Mouse (Mus musculus): ENCODE results near the gene Lsm14b. TPM values are rescaled to one million over a fixed set of nuclear protein-coding genes. Genes with fewer than 3 reads are reported as not detected.

Gene Lsm14b
- polyA plus RNA-seq, 1 experiment, result 55.6 TPM

DNA sequence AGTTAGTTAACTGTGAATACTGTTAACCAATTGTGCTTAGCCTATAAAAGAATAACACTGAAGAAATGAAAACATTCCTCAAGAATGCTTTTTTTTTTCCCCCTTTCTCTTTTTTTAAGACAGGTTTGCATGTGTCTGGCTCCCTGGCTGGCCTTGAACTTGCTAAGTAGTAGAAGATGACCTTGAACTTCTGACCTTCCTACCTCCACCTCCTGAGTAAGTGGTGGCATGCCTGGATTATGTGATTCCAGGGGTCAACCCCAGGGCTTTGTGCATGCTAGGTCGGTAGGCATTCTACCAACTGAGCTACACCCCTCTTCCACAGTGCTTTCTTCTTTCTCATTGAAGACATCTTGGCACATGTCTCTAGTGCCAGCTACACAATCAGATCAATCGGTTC lies 46.9 kb downstream of the Lsm14b start:
- no peaks in the 10 kb centered on the region for H3K27me3 ChIP-seq (ENCODE audit: control insufficient read depth, insufficient read depth, low read length, poor library complexity, severe bottlenecking)
- no peaks in the 10 kb centered on the region for H3K9me3 ChIP-seq (replicated peaks; ENCODE audit: control insufficient read depth, insufficient read depth, low read length, poor library complexity, severe bottlenecking)
- H3K9ac ChIP-seq (ENCODE audit: low read depth, poor library complexity, severe bottlenecking), result no peak overlapping the region
- no peaks in the 10 kb centered on the region for H3K4me1 ChIP-seq (ENCODE audit: control insufficient read depth, insufficient read depth, low read length)
- 0 out of 2 replicates have a peak, but pooled peaks cover 2% of the 10 kb centered on the region for H3K36me3 ChIP-seq (ENCODE audit: control insufficient read depth, insufficient read depth, low read length, poor library complexity, severe bottlenecking)
- no peak overlapping the region for H3K27ac ChIP-seq (ENCODE audit: insufficient read depth, low read length)
- no peak for TF ChIP-seq EP300 (IDR thresholded peaks at IDR 0.05; ENCODE audit: insufficient read depth, low read depth, low read length)
- no peak for TF ChIP-seq CTCF (IDR thresholded peaks at IDR 0.05; ENCODE audit: low read depth, low read length)
- no peak for TF ChIP-seq POLR2A (IDR thresholded peaks at IDR 0.05; ENCODE audit: insufficient read depth, low read length)
- no peak overlapping the region for H3K4me3 ChIP-seq (ENCODE audit: low read depth, low read length)

DNA sequence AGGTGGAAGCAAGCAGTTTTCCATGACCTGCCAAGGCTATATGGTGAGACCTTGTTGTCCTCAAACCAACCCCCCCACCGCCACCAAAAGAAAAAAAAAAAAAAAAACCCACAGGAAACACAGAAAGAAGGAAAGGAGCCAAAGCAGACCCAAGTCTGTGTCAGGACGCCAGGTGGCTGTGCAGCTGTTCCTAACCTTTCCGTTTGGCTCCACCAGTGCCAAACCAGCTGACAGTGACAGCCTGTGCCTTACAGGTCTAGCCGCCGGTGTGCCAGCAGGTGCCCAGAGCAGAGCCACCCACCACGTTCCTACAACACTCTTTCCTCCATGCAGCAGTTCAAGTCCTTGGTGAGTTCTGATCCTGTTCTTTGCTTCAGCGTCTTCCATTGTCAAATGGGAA lies 48.1 kb downstream of the Lsm14b start:
- TF ChIP-seq EP300 (IDR thresholded peaks at IDR 0.05; ENCODE audit: insufficient read depth, low read depth, low read length), result no peak
- no peak for TF ChIP-seq CTCF (IDR thresholded peaks at IDR 0.05; ENCODE audit: low read depth, low read length)
- no peak for TF ChIP-seq POLR2A (IDR thresholded peaks at IDR 0.05; ENCODE audit: insufficient read depth, low read length)
- Histone ChIP-seq H3K4me3 (ENCODE audit: low read depth, low read length) (no peak overlapping the region), H3K36me3 (ENCODE audit: control insufficient read depth, insufficient read depth, low read length, poor library complexity, severe bottlenecking) (0 out of 2 replicates have a peak, but pooled peaks cover 2% of the 10 kb centered on the region), H3K9me3 (replicated peaks; ENCODE audit: control insufficient read depth, insufficient read depth, low read length, poor library complexity, severe bottlenecking) (no peaks in the 10 kb centered on the region), H3K27me3 (ENCODE audit: control insufficient read depth, insufficient read depth, low read length, poor library complexity, severe bottlenecking) (no peaks in the 10 kb centered on the region), H3K27ac (ENCODE audit: insufficient read depth, low read length) (no peak overlapping the region), H3K4me1 (ENCODE audit: control insufficient read depth, insufficient read depth, low read length) (peaks cover 4% of the 10 kb centered on the region), H3K9ac (ENCODE audit: low read depth, poor library complexity, severe bottlenecking) (no peak overlapping the region)

DNA sequence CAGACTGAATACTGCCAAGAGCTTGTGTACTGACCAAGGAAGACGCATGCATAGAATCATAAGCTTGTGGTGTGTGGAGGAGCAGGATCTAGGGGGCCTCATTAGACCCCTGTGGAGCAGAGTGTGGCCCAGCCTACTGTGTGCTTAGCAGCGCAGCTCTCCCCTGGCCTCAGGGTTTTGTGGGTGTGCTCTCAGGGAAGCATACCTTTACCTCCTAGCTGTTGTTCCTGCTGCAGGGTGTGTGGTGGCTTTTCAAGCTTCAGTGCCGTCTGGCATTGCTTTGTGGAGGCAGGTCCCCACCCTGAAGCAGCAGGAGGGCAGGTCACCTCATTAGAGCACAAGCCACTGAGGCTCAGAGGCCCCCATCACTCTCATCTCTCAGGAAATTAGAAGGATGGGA lies 52.8 kb downstream of the Lsm14b start:
- Histone ChIP-seq H3K27ac (ENCODE audit: insufficient read depth, low read length) (peak overlapping the region; percentile 51; the same call in 1 of the 2 replicates), H3K4me3 (ENCODE audit: low read depth, low read length) (no peak overlapping the region), H3K9me3 (replicated peaks; ENCODE audit: control insufficient read depth, insufficient read depth, low read length, poor library complexity, severe bottlenecking) (no peaks in the 10 kb centered on the region), H3K4me1 (ENCODE audit: control insufficient read depth, insufficient read depth, low read length) (peaks cover 5% of the 10 kb centered on the region), H3K36me3 (ENCODE audit: control insufficient read depth, insufficient read depth, low read length, poor library complexity, severe bottlenecking) (0 out of 2 replicates have a peak, but pooled peaks cover 2% of the 10 kb centered on the region), H3K9ac (ENCODE audit: low read depth, poor library complexity, severe bottlenecking) (no peak overlapping the region), H3K27me3 (ENCODE audit: control insufficient read depth, insufficient read depth, low read length, poor library complexity, severe bottlenecking) (no peaks in the 10 kb centered on the region)
- TF ChIP-seq EP300 (IDR thresholded peaks at IDR 0.05; ENCODE audit: insufficient read depth, low read depth, low read length) (peak; percentile 71), CTCF (IDR thresholded peaks at IDR 0.05; ENCODE audit: low read depth, low read length) (no peak)

DNA sequence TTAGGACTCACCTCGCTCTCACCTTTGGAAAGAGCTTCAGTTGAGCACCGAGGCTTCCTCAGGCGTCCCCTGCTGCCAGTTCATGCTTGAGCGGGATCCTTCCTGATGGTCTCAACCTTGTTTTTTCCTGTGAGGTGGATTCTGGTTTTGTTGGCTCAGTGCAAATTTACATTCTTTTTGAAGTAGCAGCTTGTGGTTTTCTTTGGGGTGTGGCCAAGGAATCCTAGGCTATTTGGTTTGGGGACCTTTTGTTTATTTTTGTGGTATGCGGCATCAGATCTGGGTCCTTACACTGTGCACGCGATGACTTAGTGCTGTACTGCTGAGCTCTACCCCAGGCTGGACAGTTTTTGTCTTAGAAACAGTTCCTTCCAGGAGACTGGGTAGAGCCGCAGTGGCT lies 55.9 kb downstream of the Lsm14b start:
- Histone ChIP-seq H3K27ac (ENCODE audit: insufficient read depth, low read length) (no peak overlapping the region), H3K9me3 (replicated peaks; ENCODE audit: control insufficient read depth, insufficient read depth, low read length, poor library complexity, severe bottlenecking) (no peaks in the 10 kb centered on the region), H3K27me3 (ENCODE audit: control insufficient read depth, insufficient read depth, low read length, poor library complexity, severe bottlenecking) (no peaks in the 10 kb centered on the region), H3K36me3 (ENCODE audit: control insufficient read depth, insufficient read depth, low read length, poor library complexity, severe bottlenecking) (no peaks in the 10 kb centered on the region), H3K4me1 (ENCODE audit: control insufficient read depth, insufficient read depth, low read length) (peaks cover 7% of the 10 kb centered on the region), H3K9ac (ENCODE audit: low read depth, poor library complexity, severe bottlenecking) (no peak overlapping the region), H3K4me3 (ENCODE audit: low read depth, low read length) (no peak overlapping the region)
- TF ChIP-seq EP300 (IDR thresholded peaks at IDR 0.05; ENCODE audit: insufficient read depth, low read depth, low read length), result no peak

DNA sequence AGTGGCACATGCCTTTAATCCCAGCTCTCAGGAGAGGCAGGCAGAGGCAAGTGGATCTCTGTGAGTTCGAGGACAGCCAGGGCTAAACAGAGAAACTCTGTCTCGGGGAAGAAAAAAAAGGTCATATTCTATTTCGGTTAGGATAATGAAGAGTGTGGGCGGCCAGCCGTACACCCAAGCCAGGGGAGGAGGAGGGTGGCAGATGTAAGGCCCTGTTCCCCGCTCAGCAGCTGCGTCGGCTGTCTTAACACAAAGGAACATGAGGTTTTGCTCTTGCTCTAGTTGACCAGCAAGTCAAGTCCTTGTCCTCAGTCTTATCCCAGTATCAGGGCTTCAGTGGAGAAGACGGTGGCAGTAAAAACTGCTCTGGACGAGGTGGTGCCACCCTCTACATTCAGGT lies 58.3 kb downstream of the Lsm14b start:
- H3K27ac ChIP-seq (ENCODE audit: insufficient read depth, low read length), result no peak overlapping the region
- no peak overlapping the region for H3K4me3 ChIP-seq (ENCODE audit: low read depth, low read length)
- H3K9ac ChIP-seq (ENCODE audit: low read depth, poor library complexity, severe bottlenecking), result no peak overlapping the region
- no peak for TF ChIP-seq CTCF (IDR thresholded peaks at IDR 0.05; ENCODE audit: low read depth, low read length)
- TF ChIP-seq POLR2A (IDR thresholded peaks at IDR 0.05; ENCODE audit: insufficient read depth, low read length), result no peak
- TF ChIP-seq EP300 (IDR thresholded peaks at IDR 0.05; ENCODE audit: insufficient read depth, low read depth, low read length), result no peak
- H3K4me1 ChIP-seq (ENCODE audit: control insufficient read depth, insufficient read depth, low read length), result peaks cover 2% of the 10 kb centered on the region
- H3K27me3 ChIP-seq (ENCODE audit: control insufficient read depth, insufficient read depth, low read length, poor library complexity, severe bottlenecking), result no peaks in the 10 kb centered on the region
- no peaks in the 10 kb centered on the region for H3K9me3 ChIP-seq (replicated peaks; ENCODE audit: control insufficient read depth, insufficient read depth, low read length, poor library complexity, severe bottlenecking)
- no peaks in the 10 kb centered on the region for H3K36me3 ChIP-seq (ENCODE audit: control insufficient read depth, insufficient read depth, low read length, poor library complexity, severe bottlenecking)

DNA sequence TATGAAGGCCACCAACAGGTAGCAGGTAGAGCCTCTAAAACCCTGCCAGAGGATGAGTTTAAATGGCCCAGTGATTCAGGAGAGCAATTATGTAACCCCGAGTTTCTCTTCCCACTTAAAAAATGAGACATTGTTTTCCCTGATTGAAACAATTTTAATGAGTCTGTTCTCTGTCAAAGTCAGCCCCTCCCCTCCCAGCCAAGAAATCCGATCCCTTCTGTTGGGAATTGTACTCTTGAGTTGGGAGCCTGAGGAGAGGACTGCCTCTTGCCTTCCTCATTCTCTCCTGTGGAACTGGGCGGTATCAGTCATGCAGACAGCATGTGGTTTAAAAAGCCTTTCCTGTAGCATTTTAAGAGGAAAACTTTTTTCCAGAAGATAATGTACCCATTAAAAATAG lies 59.8 kb downstream of the Lsm14b start:
- H3K27ac ChIP-seq (ENCODE audit: insufficient read depth, low read length), result no peak overlapping the region

More for the DNA sequence above, 59.8 kb downstream of the Lsm14b start:
- peaks cover 2% of the 10 kb centered on the region for H3K4me1 ChIP-seq (ENCODE audit: control insufficient read depth, insufficient read depth, low read length)
- TF ChIP-seq EP300 (IDR thresholded peaks at IDR 0.05; ENCODE audit: insufficient read depth, low read depth, low read length) (no peak), POLR2A (IDR thresholded peaks at IDR 0.05; ENCODE audit: insufficient read depth, low read length) (no peak), CTCF (IDR thresholded peaks at IDR 0.05; ENCODE audit: low read depth, low read length) (no peak)
- no peak overlapping the region for H3K4me3 ChIP-seq (ENCODE audit: low read depth, low read length)
- no peak overlapping the region for H3K9ac ChIP-seq (ENCODE audit: low read depth, poor library complexity, severe bottlenecking)
- H3K27me3 ChIP-seq (ENCODE audit: control insufficient read depth, insufficient read depth, low read length, poor library complexity, severe bottlenecking), result no peaks in the 10 kb centered on the region
- H3K36me3 ChIP-seq (ENCODE audit: control insufficient read depth, insufficient read depth, low read length, poor library complexity, severe bottlenecking), result no peaks in the 10 kb centered on the region
- no peaks in the 10 kb centered on the region for H3K9me3 ChIP-seq (replicated peaks; ENCODE audit: control insufficient read depth, insufficient read depth, low read length, poor library complexity, severe bottlenecking)

Other genes with a start within 250 kb of the Lsm14b start
- gene Taf4, start 48.3 kb upstream of the Lsm14b start, polyA plus RNA-seq (2011; ENCODE audit: insufficient read depth, insufficient read length, low read depth, missing spikeins), result 22.4 and 26.4 TPM in 2 replicates
- gene Psma7, start 17.4 kb downstream of the Lsm14b start, polyA plus RNA-seq (2011; ENCODE audit: insufficient read depth, insufficient read length, low read depth, missing spikeins), result 257 and 264 TPM in 2 replicates
- 5.1 TPM in 2 replicates for gene Ss18l1, start 17.5 kb downstream of the Lsm14b start, polyA plus RNA-seq (2011; ENCODE audit: insufficient read depth, insufficient read length, low read depth, missing spikeins)
- gene Mtg2, start 45.6 kb downstream of the Lsm14b start, polyA plus RNA-seq (2011; ENCODE audit: insufficient read depth, insufficient read length, low read depth, missing spikeins), result 12.4 and 14.7 TPM in 2 replicates
- gene Hrh3, start 79.5 kb downstream of the Lsm14b start, polyA plus RNA-seq (2011; ENCODE audit: insufficient read depth, insufficient read length, low read depth, missing spikeins), result 0.24 TPM in 1 of 2 replicates, not detected in the other
- gene Osbpl2, start 94.3 kb downstream of the Lsm14b start, polyA plus RNA-seq (2011; ENCODE audit: insufficient read depth, insufficient read length, low read depth, missing spikeins), result 18.0 and 18.9 TPM in 2 replicates
- gene Adrm1, start 146.5 kb downstream of the Lsm14b start, polyA plus RNA-seq (2011; ENCODE audit: insufficient read depth, insufficient read length, low read depth, missing spikeins), result 50.0 and 54.3 TPM in 2 replicates
- gene Lama5, start 200.9 kb downstream of the Lsm14b start, polyA plus RNA-seq (2011; ENCODE audit: insufficient read depth, insufficient read length, low read depth, missing spikeins), result 141 and 145 TPM in 2 replicates
- gene Rps21, start 232.4 kb downstream of the Lsm14b start, polyA plus RNA-seq (2011; ENCODE audit: insufficient read depth, insufficient read length, low read depth, missing spikeins), result 1,612 and 1,632 TPM in 2 replicates
- 13.2 and 14.5 TPM in 2 replicates for gene Cables2, start 248.5 kb downstream of the Lsm14b start, polyA plus RNA-seq (2011; ENCODE audit: insufficient read depth, insufficient read length, low read depth, missing spikeins)

Measured in ES-Bruce4 (cell line).